Mouse (Mus musculus): ENCODE data around the gene Klhl31.

GRCm38 (mm10) chr9:77622874-77623273 is 13.4 kb upstream of the Klhl31 start:
- no peak for TF ChIP-seq EP300 (optimal IDR thresholded peaks at IDR 0.05)
- no peak for TF ChIP-seq CTCF (IDR thresholded peaks at IDR 0.05; ENCODE audit: low read depth)
